Mouse (Mus musculus) embryonic facial prominence, embryonic 13.5 days (tissue): ENCODE measurements around the gene Brd1. TPM values are rescaled to one million over a fixed set of nuclear protein-coding genes. Genes with fewer than 3 reads are reported as not detected.
"Not testable (repeated sequence)": the region's sequence is repeated elsewhere in the genome, so short reads cannot be mapped to it uniquely, and the experiment has no call there.

ENCODE experiments used
- ATAC-seq: fragments of 200-750 bp; cut with Nextera tagmentation; 2 replicates; pipeline ENCODE4 v1.8.0; 2017; ENCODE audit warnings: low read depth; ENCODE audit not compliant: insufficient number of reproducible peaks, insufficient read depth, low FRiP score, low TSS enrichment
- H3K27ac ChIP-seq: fragments of 300-500 bp; sonication (generic); 2 replicates; pipeline ENCODE4 v1.5.1; 2015; ENCODE audit warnings: moderate library complexity, mild to moderate bottlenecking, inconsistent platforms
- H3K27me3 ChIP-seq: fragments of 300-500 bp; sonication (generic); 2 replicates; pipeline ENCODE4 v1.6.1; 2015; ENCODE audit warnings: mild to moderate bottlenecking, inconsistent platforms
- H3K36me3 ChIP-seq: fragments of 300-500 bp; sonication (generic); 2 replicates; pipeline ENCODE4 v1.6.1; 2015; ENCODE audit warnings: mild to moderate bottlenecking, inconsistent platforms
- H3K4me1 ChIP-seq: fragments of 300-500 bp; sonication (generic); 2 replicates; pipeline ENCODE4 v1.6.1; 2015; ENCODE audit warnings: inconsistent platforms
- H3K4me2 ChIP-seq: fragments of 300-500 bp; sonication (generic); 2 replicates; pipeline ENCODE4 v1.6.1; 2015; ENCODE audit warnings: moderate library complexity, mild to moderate bottlenecking, inconsistent platforms
- H3K4me3 ChIP-seq: fragments of 300-500 bp; sonication (generic); 2 replicates; pipeline ENCODE4 v1.5.1; 2015; ENCODE audit warnings: mild to moderate bottlenecking, inconsistent platforms
- H3K9ac ChIP-seq: fragments of 300-500 bp; sonication (generic); 2 replicates; pipeline ENCODE4 v1.6.1; 2015; ENCODE audit warnings: mild to moderate bottlenecking, inconsistent platforms
- H3K9me3 ChIP-seq: fragments of 300-500 bp; sonication (generic); 2 replicates; pipeline ENCODE4 v1.6.1; 2016; ENCODE audit warnings: inconsistent platforms
- WGBS: fragments of 180-500 bp; shearing (Covaris S2); methylation state at CpG from one replicate; pipeline ENCODE4 v1.1.7; 2015; ENCODE audit warnings: mixed read lengths; 5-methylcytosine and 5-hydroxymethylcytosine counted together
- polyA plus RNA-seq: library from polyadenylated mRNA; unstranded; fragments of >200 nt; fragmentation: Nextera tagmentation; extraction: Ambion mirVana; gene quantifications from 2 replicates; pipeline ENCODE4 v1.2.1, GENCODE M21; 2015

Brd1 gene
- 25.5 and 30.1 TPM in 2 replicates for polyA plus RNA-seq

GRCm38 (mm10) chr15:88733834-88734571, at the start of gene Brd1:
Gene Brd1, minus strand, starts transcription at chr15:88734233.
- under 1% methylated on average over 71 of the region's 103 CpGs for WGBS
- Histone ChIP-seq H3K4me1 (peaks cover 26% of the 10 kb centered on the region), H3K27ac (peak within 1 kb of the TSS; percentile 90), H3K4me3 (peak within 1 kb of the TSS; percentile 100), H3K4me2 (peak within 1 kb of the TSS; percentile 89), H3K9me3 (no peaks in the 10 kb centered on the region), H3K27me3 (no peaks in the 10 kb centered on the region), H3K9ac (peak within 1 kb of the TSS; percentile 99), H3K36me3 (peaks cover 18% of the 10 kb centered on the region)
- peak; percentile 81 for ATAC-seq

- not testable (repeated sequence) for H3K9me3 ChIP-seq, H3K4me3 ChIP-seq, H3K27me3 ChIP-seq, H3K4me1 ChIP-seq, H3K27ac ChIP-seq, ATAC-seq, H3K4me2 ChIP-seq, H3K9ac ChIP-seq
- WGBS, result 87% methylated on average over 5 of the region's 5 CpGs
- H3K36me3 ChIP-seq, result peaks cover 40% of the 10 kb centered on the region
Observed at GRCm38 (mm10) chr15:88774630-88775029, 40.6 kb upstream of the Brd1 start.

- Histone ChIP-seq H3K27me3 (no peaks in the 10 kb centered on the region), H3K4me3 (no peak overlapping the region), H3K4me1 (no peaks in the 10 kb centered on the region), H3K36me3 (peaks cover 51% of the 10 kb centered on the region), H3K9me3 (0 out of 2 replicates have a peak, but pooled peaks cover 2% of the 10 kb centered on the region), H3K27ac (no peak overlapping the region), H3K9ac (no peak overlapping the region), H3K4me2 (no peak overlapping the region)
- no peak for ATAC-seq
- 71% methylated on average over 1 of the region's 1 CpGs for WGBS
Observed at GRCm38 (mm10) chr15:88768537-88768936, 34.5 kb upstream of the Brd1 start.

- H3K4me2 ChIP-seq, H3K27me3 ChIP-seq, H3K4me3 ChIP-seq, H3K9ac ChIP-seq, H3K9me3 ChIP-seq, H3K27ac ChIP-seq, ATAC-seq, H3K4me1 ChIP-seq: not testable (repeated sequence)
- peaks cover 58% of the 10 kb centered on the region for H3K36me3 ChIP-seq
- WGBS, result 98% methylated on average over 2 of the region's 2 CpGs
Observed at GRCm38 (mm10) chr15:88766139-88766538, 32.1 kb upstream of the Brd1 start.

GRCm38 (mm10) chr15:88761551-88761950, 27.5 kb upstream of the Brd1 start:
- 96% methylated on average over 4 of the region's 4 CpGs for WGBS
- Histone ChIP-seq H3K4me3 (no peak overlapping the region), H3K27me3 (no peaks in the 10 kb centered on the region), H3K27ac (no peak overlapping the region), H3K36me3 (peaks cover 75% of the 10 kb centered on the region), H3K4me1 (no peaks in the 10 kb centered on the region), H3K9ac (no peak overlapping the region), H3K4me2 (no peak overlapping the region), H3K9me3 (no peaks in the 10 kb centered on the region)
- ATAC-seq, result no peak

- WGBS, result 91% methylated on average over 3 of the region's 3 CpGs
- peaks cover 69% of the 10 kb centered on the region for H3K36me3 ChIP-seq
- no peak overlapping the region for H3K4me3 ChIP-seq
Observed at GRCm38 (mm10) chr15:88758061-88758460, 24.0 kb upstream of the Brd1 start.

GRCm38 (mm10) chr15:88755761-88756160, 21.7 kb upstream of the Brd1 start:
- Histone ChIP-seq H3K4me3 (no peak overlapping the region), H3K9me3 (no peaks in the 10 kb centered on the region), H3K4me2 (no peak overlapping the region), H3K4me1 (peaks cover 14% of the 10 kb centered on the region), H3K36me3 (peaks cover 47% of the 10 kb centered on the region), H3K9ac (no peak overlapping the region), H3K27me3 (no peaks in the 10 kb centered on the region), H3K27ac (no peak overlapping the region)
- WGBS, result 96% methylated on average over 18 of the region's 18 CpGs
- no peak for ATAC-seq

More at GRCm38 (mm10) chr15:88758061-88758460, 24.0 kb upstream of the Brd1 start:
- peaks cover 8% of the 10 kb centered on the region for H3K4me1 ChIP-seq
- no peak for ATAC-seq
- H3K9ac ChIP-seq, result no peak overlapping the region
- no peak overlapping the region for H3K27ac ChIP-seq
- H3K4me2 ChIP-seq, result no peak overlapping the region
- no peaks in the 10 kb centered on the region for H3K9me3 ChIP-seq
- H3K27me3 ChIP-seq, result no peaks in the 10 kb centered on the region

- Histone ChIP-seq H3K4me1 (peaks cover 17% of the 10 kb centered on the region), H3K9me3 (no peaks in the 10 kb centered on the region), H3K4me3 (no peak overlapping the region), H3K36me3 (peaks cover 39% of the 10 kb centered on the region), H3K27ac (no peak overlapping the region), H3K4me2 (no peak overlapping the region), H3K27me3 (no peaks in the 10 kb centered on the region), H3K9ac (no peak overlapping the region)
- no peak for ATAC-seq
- 85% methylated on average over 2 of the region's 2 CpGs for WGBS
Observed at GRCm38 (mm10) chr15:88754896-88755295, 20.9 kb upstream of the Brd1 start.

- H3K36me3 ChIP-seq, result peaks cover 17% of the 10 kb centered on the region
Observed at GRCm38 (mm10) chr15:88752403-88752733, 18.3 kb upstream of the Brd1 start.

GRCm38 (mm10) chr15:88751564-88752402, 17.8 kb upstream of the Brd1 start, which contains the start of gene Zbed4:
Gene Zbed4, plus strand, starts transcription at chr15:88751660.
- peak within 1 kb of the TSS; percentile 86 for H3K4me3 ChIP-seq
- H3K27ac ChIP-seq, result peak within 1 kb of the TSS; percentile 86
- no peaks in the 10 kb centered on the region for H3K9me3 ChIP-seq
- H3K4me1 ChIP-seq, result peaks cover 17% of the 10 kb centered on the region
- ATAC-seq, result no peak; the same call in 1 of the 2 replicates
- H3K27me3 ChIP-seq, result no peaks in the 10 kb centered on the region
- peak within 1 kb of the TSS; percentile 85 for H3K9ac ChIP-seq
- peak within 1 kb of the TSS; percentile 86 for H3K4me2 ChIP-seq
- WGBS, result under 1% methylated on average over 112 of the region's 119 CpGs
- peaks cover 11% of the 10 kb centered on the region; the same call in 1 of the 2 replicates for H3K36me3 ChIP-seq

More at GRCm38 (mm10) chr15:88752403-88752733, 18.3 kb upstream of the Brd1 start:
- no peaks in the 10 kb centered on the region for H3K9me3 ChIP-seq
- peak overlapping the region; percentile 86 for H3K27ac ChIP-seq
- H3K4me2 ChIP-seq, result peak overlapping the region; percentile 86
- peak overlapping the region; percentile 85 for H3K9ac ChIP-seq
- H3K4me1 ChIP-seq, result peaks cover 17% of the 10 kb centered on the region
- H3K27me3 ChIP-seq, result no peaks in the 10 kb centered on the region
- H3K4me3 ChIP-seq, result peak overlapping the region; percentile 86
- WGBS, result 0% methylated on average over 8 of the region's 8 CpGs
- no peak for ATAC-seq

GRCm38 (mm10) chr15:88750677-88751563, 16.9 kb upstream of the Brd1 start:
- H3K36me3 ChIP-seq, result peaks cover 11% of the 10 kb centered on the region; the same call in 1 of the 2 replicates
- ATAC-seq, result peak; percentile 99
- H3K9ac ChIP-seq, result peak overlapping the region; percentile 66
- H3K27ac ChIP-seq, result peak overlapping the region; percentile 73
- H3K4me3 ChIP-seq, result peak overlapping the region; percentile 86
- WGBS, result 6% methylated on average over 54 of the region's 54 CpGs
- peaks cover 17% of the 10 kb centered on the region for H3K4me1 ChIP-seq
- H3K9me3 ChIP-seq, result no peaks in the 10 kb centered on the region
- H3K27me3 ChIP-seq, result no peaks in the 10 kb centered on the region
- peak overlapping the region; percentile 86 for H3K4me2 ChIP-seq
